11 mouse cellular contexts compared by ENCODE assay signal in the genomic region with DNA sequence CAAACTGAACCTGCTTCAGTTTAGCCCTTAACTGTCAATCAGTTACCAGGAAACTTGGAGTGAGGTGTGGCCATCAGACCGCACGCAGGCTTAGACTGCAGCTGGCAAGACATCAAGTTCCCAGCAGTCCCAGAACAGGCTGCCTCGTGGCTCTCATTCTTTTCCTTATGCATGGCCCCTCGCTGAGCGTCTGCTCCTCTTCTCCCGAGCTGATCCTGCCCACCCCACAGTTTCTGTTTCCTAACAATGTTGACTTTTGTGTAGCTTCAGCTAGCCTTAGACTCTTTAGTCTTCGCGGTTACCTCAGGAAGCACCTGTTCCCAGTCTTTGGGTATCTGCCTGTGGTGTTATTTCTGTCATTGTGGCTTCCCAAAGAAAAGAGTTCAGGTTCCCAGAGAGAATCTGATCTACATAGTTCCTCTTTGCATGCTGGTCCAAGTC.
DNase-seq lines count a peak whose midpoint lies in the region; ATAC-seq and TF ChIP-seq lines count a peak whose summit lies in the region.
"Had no signal": no experiment of that assay in that cellular context is flagged by ENCODE, and none has a peak within 500 bp of the region (broad histone marks: within the 10 kb centered on the region; RNA-seq: fewer than 3 reads in every experiment).

No protein-coding gene starts in this region.

- no peak overlapping the region for H3K9ac ChIP-seq in heart, adult 2 months (ENCODE audit: low read depth, low read length)
- no peak overlapping the region for H3K9ac ChIP-seq in heart, embryonic 11.5 days (ENCODE audit: low read depth, low read length)
- H3K9ac ChIP-seq: embryonic facial prominence, embryonic 12.5 days; liver, embryonic 13.5 days had no signal

- peaks cover 4% of the 10 kb centered on the region for H3K4me1 ChIP-seq in heart, adult 2 months (ENCODE audit: control insufficient read depth, insufficient read depth, low read length)
- peaks cover 3% of the 10 kb centered on the region; the same call in 1 of the 2 replicates for H3K4me1 ChIP-seq in heart, embryonic 11.5 days (ENCODE audit: control insufficient read depth, insufficient read depth, low read length)
- H3K4me1 ChIP-seq: embryonic facial prominence, embryonic 12.5 days had no signal

- H3K4me2 ChIP-seq in heart, embryonic 11.5 days, result no peak overlapping the region
- peak overlapping the region; percentile 38 for H3K4me2 ChIP-seq in myocyte (ENCODE audit: low read depth)
- H3K4me2 ChIP-seq: embryonic facial prominence, embryonic 12.5 days; liver, embryonic 13.5 days had no signal

- no peaks in the 10 kb centered on the region for H3K79me2 ChIP-seq in heart, adult 2 months (replicated peaks; ENCODE audit: control insufficient read depth, insufficient read depth, low read length)
- H3K79me2 ChIP-seq in myocyte (ENCODE audit: control insufficient read depth, insufficient read depth), result no peaks in the 10 kb centered on the region

- no peak overlapping the region for H3ac ChIP-seq in myocyte (ENCODE audit: control insufficient read depth, insufficient read length)

- no peak for TF ChIP-seq CTCF in heart, adult 2 months (IDR thresholded peaks at IDR 0.05)

- no peaks in the 10 kb centered on the region for H3K9me3 ChIP-seq in heart, embryonic 11.5 days (replicated peaks; ENCODE audit: control insufficient read depth, low read length)
- H3K9me3 ChIP-seq: embryonic facial prominence, embryonic 12.5 days; liver, embryonic 13.5 days had no signal

- no peak for TF ChIP-seq POLR2A in heart, adult 2 months (IDR thresholded peaks at IDR 0.05; ENCODE audit: insufficient read depth, low read depth, low read length)
- no peak for TF ChIP-seq POLR2A in myocyte (IDR thresholded peaks at IDR 0.05; ENCODE audit: insufficient read length, low read depth)

- peak; percentile 50; the same call in 1 of the 2 replicates for TF ChIP-seq EP300 in heart, adult 2 months (IDR thresholded peaks at IDR 0.05; ENCODE audit: insufficient read depth, low read depth, low read length)

- no peak for ATAC-seq in heart, embryonic 11.5 days (replicated peaks; ENCODE audit: insufficient number of reproducible peaks, low FRiP score, low TSS enrichment)

- H3K27ac ChIP-seq in heart, adult 2 months, result no peak overlapping the region
- H3K27ac ChIP-seq in heart, embryonic 11.5 days (ENCODE audit: low read depth, low read length), result no peak overlapping the region
- H3K27ac ChIP-seq: embryonic facial prominence, embryonic 12.5 days; liver, embryonic 13.5 days had no signal

- no peaks in the 10 kb centered on the region; the same call in 1 of the 2 replicates for H3K36me3 ChIP-seq in heart, adult 2 months (ENCODE audit: control insufficient read depth, insufficient read depth, low read length)
- no peaks in the 10 kb centered on the region for H3K36me3 ChIP-seq in heart, embryonic 11.5 days (ENCODE audit: control insufficient read depth, insufficient read depth, low read length)
- H3K36me3 ChIP-seq in myocyte (ENCODE audit: control insufficient read depth, insufficient read depth), result no peaks in the 10 kb centered on the region
- H3K36me3 ChIP-seq: embryonic facial prominence, embryonic 12.5 days; liver, embryonic 13.5 days had no signal

- no peak overlapping the region for H3K4me3 ChIP-seq in heart, adult 2 months
- H3K4me3 ChIP-seq in heart, embryonic 11.5 days (ENCODE audit: low read depth, low read length), result no peak overlapping the region
- H3K4me3 ChIP-seq in myocyte, result no peak overlapping the region
- H3K4me3 ChIP-seq: embryonic facial prominence, embryonic 12.5 days; liver, embryonic 13.5 days had no signal

- WGBS in heart, adult 2 months, result 16% methylated on average over 8 of the region's 8 CpGs
- 51% methylated on average over 8 of the region's 8 CpGs for WGBS in heart, embryonic 11.5 days (ENCODE audit: insufficient replicate concordance)

- peak; percentile 21 to 27 for DNase-seq in heart, adult 2 months
- DNase-seq in c-Kit-positive CD71-negative TER-119-negative erythroid progenitor cells, embryonic 14.5 days (ENCODE audit: low read depth), result peak; percentile 17
- peak; percentile 94 for DNase-seq in kidney, adult 9 months
- no peak for DNase-seq in layer of hippocampus, postnatal 25 days (ENCODE audit: extremely low spot score in 1 of 2, low spot score in 1 of 2)
- DNase-seq in left cerebral cortex, postnatal 14 days (ENCODE audit: low spot score in 2 of 2), result no peak
- no peak for DNase-seq in ovary, postnatal 14 days (ENCODE audit: low spot score)
- DNase-seq: liver, embryonic 13.5 days; right cerebral cortex, adult 18-20 months had no signal

- no peaks in the 10 kb centered on the region for H3K27me3 ChIP-seq in heart, adult 2 months (ENCODE audit: control insufficient read depth, insufficient read depth, low read length)
- no peaks in the 10 kb centered on the region for H3K27me3 ChIP-seq in heart, embryonic 11.5 days (ENCODE audit: control insufficient read depth, insufficient read depth, low read length)
- H3K27me3 ChIP-seq in myocyte (ENCODE audit: control insufficient read depth, insufficient read depth, insufficient read length), result peaks cover 16% of the 10 kb centered on the region
- H3K27me3 ChIP-seq: embryonic facial prominence, embryonic 12.5 days; liver, embryonic 13.5 days had no signal

- intact Hi-C loops in heart, adult 2 months (cut with DNase I), result no loop called here
- intact Hi-C loops in left cerebral cortex, postnatal 14 days (cut with DNase I), result no loop called here

TF ChIP-seq in myocyte, 11 proteins besides CTCF, POLR2A, EP300 and RAD21:
- no peak for TF ChIP-seq SRF (IDR thresholded peaks at IDR 0.05; ENCODE audit: control insufficient read depth, insufficient read length, low read depth)
- TF ChIP-seq MYOD1 (IDR thresholded peaks at IDR 0.05; ENCODE audit: control insufficient read depth in 1 of 3, insufficient read length in 2 of 3, low read depth in 2 of 3), result peak in 2 of 3 experiments; percentile 57 to 74
- TF ChIP-seq MYOG (IDR thresholded peaks at IDR 0.05; ENCODE audit: control insufficient read depth in 1 of 3, insufficient read depth in 1 of 3, insufficient read length in 2 of 3, low read depth in 2 of 3), result peak in 1 of 3 experiments; percentile 43
- TF ChIP-seq POLR2AphosphoS2 (IDR thresholded peaks at IDR 0.05; ENCODE audit: insufficient read length, low read depth), result no peak
- peak; percentile 9 for TF ChIP-seq TCF12 (IDR thresholded peaks at IDR 0.05; ENCODE audit: insufficient read depth, poor library complexity, severe bottlenecking)
- no peak for TF ChIP-seq REST (IDR thresholded peaks at IDR 0.05; ENCODE audit: insufficient read depth, insufficient read length)

Comparison
In these comparisons a context has a peak if more than half of its experiments do, and no peak if none do; other contexts are left out.
1. DNase-seq: peak in heart, adult 2 months (2 of 2), c-Kit-positive CD71-negative TER-119-negative erythroid progenitor cells, embryonic 14.5 days (single experiment) and kidney, adult 9 months (single experiment); none in layer of hippocampus, postnatal 25 days (0 of 2), left cerebral cortex, postnatal 14 days (0 of 2) and ovary, postnatal 14 days (single experiment).